Mouse (Mus musculus): ENCODE measurements around the gene Iqschfp.

GRCm38 (mm10) chr3:68476336-68476735 is 584.3 kb downstream of the Iqschfp start:
- TF ChIP-seq CTCF (IDR thresholded peaks at IDR 0.05; ENCODE audit: control insufficient read depth, insufficient read depth, insufficient read length) (no peak), MAX (IDR thresholded peaks at IDR 0.05) (no peak), USF1 (IDR thresholded peaks at IDR 0.05; ENCODE audit: low read depth) (no peak), MYOG (IDR thresholded peaks at IDR 0.05; ENCODE audit: control insufficient read depth, extremely low read depth, insufficient read length) (no peak), CEBPB (IDR thresholded peaks at IDR 0.05; ENCODE audit: low read depth) (no peak)

Data from C2C12 (cell line).